Mouse (Mus musculus) ES-Bruce4 (cell line): ENCODE measurements around the gene Fam92b.

ENCODE experiments used
- CTCF ChIP-seq: IDR thresholded peaks from one replicate; pipeline ENCODE4 v1.8.1; 2011; ENCODE audit warnings: low read depth, low read length
- EP300 ChIP-seq: IDR thresholded peaks from 2 replicates; pipeline ENCODE4 v1.6.1; 2011; ENCODE audit warnings: low read depth, low read length; ENCODE audit not compliant: insufficient read depth

GRCm38 (mm10) chr8:120119931-120120330 lies 57.3 kb downstream of the Fam92b start:
- TF ChIP-seq CTCF (no peak), EP300 (no peak)
